ENCODE assay signal across 9 mouse cellular contexts in the genomic region with DNA sequence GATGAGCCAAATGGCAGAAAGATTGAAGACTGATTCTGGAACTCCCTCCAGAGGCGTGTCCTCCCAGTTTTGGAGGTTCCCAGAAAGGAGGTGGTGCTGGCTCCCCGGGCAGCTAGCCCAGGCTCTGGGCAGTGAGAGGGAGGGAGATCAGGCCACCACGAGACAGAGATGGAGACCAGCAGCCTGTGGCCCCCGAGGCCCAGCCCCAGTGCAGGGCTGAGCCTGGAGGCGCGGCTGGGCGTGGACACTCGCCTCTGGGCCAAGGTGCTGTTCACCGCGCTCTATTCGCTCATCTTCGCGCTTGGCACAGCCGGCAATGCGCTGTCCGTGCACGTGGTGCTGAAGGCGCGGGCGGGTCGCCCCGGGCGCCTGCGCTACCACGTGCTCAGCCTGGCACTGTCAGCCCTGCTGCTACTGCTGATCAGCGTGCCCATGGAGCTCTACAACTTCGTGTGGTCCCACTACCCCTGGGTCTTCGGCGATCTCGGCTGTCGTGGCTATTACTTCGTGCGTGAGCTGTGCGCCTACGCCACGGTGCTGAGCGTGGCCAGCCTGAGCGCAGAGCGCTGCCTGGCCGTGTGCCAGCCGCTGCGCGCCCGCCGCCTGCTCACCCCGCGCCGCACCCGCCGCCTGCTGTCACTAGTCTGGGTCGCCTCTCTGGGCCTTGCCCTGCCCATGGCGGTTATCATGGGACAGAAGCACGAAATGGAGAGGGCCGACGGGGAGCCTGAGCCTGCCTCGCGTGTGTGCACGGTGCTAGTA. TPM values are rescaled to one million over a fixed set of nuclear protein-coding genes. Genes with fewer than 3 reads are reported as not detected.
DNase-seq lines count a peak whose midpoint lies in the region; ATAC-seq lines count a peak whose summit lies in the region.
"Had no signal": no experiment of that assay in that cellular context is flagged by ENCODE, and none has a peak within 500 bp of the region (broad histone marks: within the 10 kb centered on the region; RNA-seq: fewer than 3 reads in every experiment).

Gene Ntsr2 (plus strand): TSS at position 51 of the 762 bp plus-strand sequence.

- ATAC-seq in intestine, embryonic 14.5 days (replicated peaks; ENCODE audit: low FRiP score, low TSS enrichment, low read depth): peak; percentile 80
- peak; percentile 93 for ATAC-seq in megakaryocyte-erythroid progenitor cell, adult 5-6 weeks (replicated peaks; ENCODE audit: low FRiP score, low TSS enrichment, poor library complexity, severe bottlenecking)
- ATAC-seq in erythroblast, adult 5-6 weeks (replicated peaks; ENCODE audit: low FRiP score, poor library complexity, severe bottlenecking): no peak

- intact Hi-C loops in gastrocnemius, postnatal 36 days (cut with DNase I): no loop called here
- intact Hi-C loops in left cerebral cortex, postnatal 10 days (cut with DNase I): no loop called here

- H3K9me3 ChIP-seq in intestine, embryonic 14.5 days (ENCODE audit: control insufficient read depth, low read length): no peaks in the 10 kb centered on the region

- peak within 1 kb of the TSS; percentile 15 for H3K4me3 ChIP-seq in intestine, embryonic 14.5 days (ENCODE audit: low read depth, low read length)
- H3K4me3 ChIP-seq: erythroblast, embryonic 14.5 days had no signal

- no peaks in the 10 kb centered on the region for H3K36me3 ChIP-seq in intestine, embryonic 14.5 days (ENCODE audit: control insufficient read depth, insufficient read depth, low read length)

- H3K4me2 ChIP-seq in intestine, embryonic 14.5 days (ENCODE audit: low read length): peak within 1 kb of the TSS; percentile 50

- 6% methylated on average over 57 of the region's 58 CpGs for WGBS in intestine, embryonic 14.5 days

- H3K4me1 ChIP-seq in intestine, embryonic 14.5 days (replicated peaks; ENCODE audit: control insufficient read depth, insufficient read depth, low read length): 0 out of 2 replicates have a peak, but pooled peaks cover 3% of the 10 kb centered on the region

- no peak within 1 kb of the TSS for H3K9ac ChIP-seq in intestine, embryonic 14.5 days (ENCODE audit: low read length)

- peak; percentile 69 for DNase-seq in adrenal gland, adult 8-10 months
- peak; percentile 69 for DNase-seq in embryo, embryonic 10.5 days (ENCODE audit: low spot score)
- DNase-seq in gastrocnemius, postnatal 36 days: peak; percentile 68 to 69
- DNase-seq in intestine, embryonic 14.5 days (ENCODE audit: low spot score): peak; percentile 91
- DNase-seq in left cerebral cortex, postnatal 10 days (ENCODE audit: extremely low spot score in 1 of 2, low spot score in 2 of 2): peak; percentile 45 to 80
- DNase-seq in right cerebral cortex, postnatal 4 days: peak; percentile 58

- H3K27me3 ChIP-seq in intestine, embryonic 14.5 days (replicated peaks; ENCODE audit: control insufficient read depth, insufficient read depth, low read length): peaks cover 26% of the 10 kb centered on the region

- H3K27ac ChIP-seq in intestine, embryonic 14.5 days (ENCODE audit: low read depth): no peak within 1 kb of the TSS

RNA-seq across cellular contexts. Expression of gene Ntsr2, which starts in this region (rescaled TPM):
- total RNA-seq in adrenal gland, adult 8-10 months (2022): 1 to 10 TPM in 1 of 4 experiments, under 1 TPM in 3; 0.41 to 1.6 (median 0.93) TPM
- 1 to 10 TPM; 2.2 to 2.6 TPM for total RNA-seq in gastrocnemius, postnatal 36 days (2021)
- not detected in 2 replicates for polyA plus RNA-seq in intestine, embryonic 14.5 days (2014; fragmentation: Nextera tagmentation; extraction: Ambion mirVana)
- total RNA-seq in left cerebral cortex, postnatal 10 days (2021): 10 to 100 TPM; 63.1 to 78.5 TPM
- total RNA-seq in megakaryocyte-erythroid progenitor cell, adult 5-6 weeks (2014; fragmentation: Nextera tagmentation): not detected in 2 replicates
- total RNA-seq in megakaryocyte-erythroid progenitor cell, adult 5-6 weeks (2017): not detected in 2 replicates
- total RNA-seq in erythroblast, adult 5-6 weeks (2015; ENCODE audit: low replicate concordance): not detected in 2 replicates
- total RNA-seq in erythroblast, adult 5-6 weeks (2017; ENCODE audit: low replicate concordance): not detected in 2 replicates
- polyA plus RNA-seq: erythroblast, embryonic 14.5 days had no signal

Comparison
In these comparisons a context has a peak if more than half of its experiments do, and no peak if none do; other contexts are left out.
1. RNA of gene Ntsr2 (total RNA-seq): 63.1 to 78.5 TPM in left cerebral cortex, postnatal 10 days; 2.2 to 2.6 TPM in gastrocnemius, postnatal 36 days, 0.41 to 1.6 TPM in adrenal gland, adult 8-10 months, not detected in megakaryocyte-erythroid progenitor cell, adult 5-6 weeks and not detected in erythroblast, adult 5-6 weeks; every median in the first group is over 10 times any median in the second.
2. Peak in DNase-seq, ATAC-seq, H3K4me3 ChIP-seq and H3K4me2 ChIP-seq in intestine, embryonic 14.5 days; RNA of the gene not detected or under 1 TPM.
3. Peak in ATAC-seq in megakaryocyte-erythroid progenitor cell, adult 5-6 weeks; RNA of the gene not detected or under 1 TPM.
4. Peak in every context shown above with its lines, with median percentiles within 50 percentile points of each other: DNase-seq.